Mouse (Mus musculus) forebrain, embryonic 14.5 days (tissue): ENCODE measurements around the gene H60c. TPM values are rescaled to one million over a fixed set of nuclear protein-coding genes. Genes with fewer than 3 reads are reported as not detected.
"Not testable (repeated sequence)": the region's sequence is repeated elsewhere in the genome, so short reads cannot be mapped to it uniquely, and the experiment has no call there.

Source experiments
- ATAC-seq: fragments of 200-750 bp; cut with Nextera tagmentation; 2 replicates; pipeline ENCODE4 v1.8.0; 2017; ENCODE audit warnings: mild to moderate bottlenecking, moderate library complexity
- DNase-seq: peaks from one replicate; pipeline ENCODE4 v3.0.0-alpha.2; 2015; ENCODE audit warnings: low spot score
- H3K27ac ChIP-seq: fragments of 300-500 bp; sonication (generic); 2 replicates; pipeline ENCODE4 v1.5.1; 2014; ENCODE audit warnings: low read depth, mild to moderate bottlenecking, control low read depth, low read length, moderate library complexity
- H3K27me3 ChIP-seq: fragments of 300-500 bp; sonication (generic); replicated peaks from 2 replicates; pipeline ENCODE4 v1.6.1; 2014; ENCODE audit warnings: low read length, control low read depth, mixed read lengths; ENCODE audit not compliant: control insufficient read depth, insufficient read depth
- H3K36me3 ChIP-seq: fragments of 300-500 bp; sonication (generic); 2 replicates; pipeline ENCODE4 v1.6.1; 2014; ENCODE audit warnings: low read length, control low read depth; ENCODE audit not compliant: control insufficient read depth, insufficient read depth
- H3K4me1 ChIP-seq: fragments of 300-500 bp; sonication (generic); 2 replicates; pipeline ENCODE4 v1.6.1; 2014; ENCODE audit warnings: antibody characterized with exemption, low read length, control low read depth; ENCODE audit not compliant: control insufficient read depth, insufficient read depth
- H3K4me2 ChIP-seq: fragments of 300-500 bp; sonication (generic); 2 replicates; pipeline ENCODE4 v1.6.1; 2014; ENCODE audit warnings: mild to moderate bottlenecking, control low read depth, low read length
- H3K4me3 ChIP-seq: fragments of 300-500 bp; sonication (generic); 2 replicates; pipeline ENCODE4 v1.5.1; 2014; ENCODE audit warnings: low read depth, low read length, control low read depth
- H3K9ac ChIP-seq: fragments of 300-500 bp; sonication (generic); 2 replicates; pipeline ENCODE4 v1.6.1; 2014; ENCODE audit warnings: mild to moderate bottlenecking, low read length, control low read depth, moderate library complexity
- H3K9me3 ChIP-seq: fragments of 300-500 bp; sonication (generic); replicated peaks from 2 replicates; pipeline ENCODE4 v1.6.1; 2016; ENCODE audit warnings: low read length, control low read depth, mixed read lengths; ENCODE audit not compliant: control insufficient read depth
- WGBS: fragments of 180-500 bp; shearing (Covaris S2); extraction: QIAGEN DNeasy Blood & Tissue Kit; methylation state at CpG from one replicate; pipeline ENCODE4 v1.1.7; 2014; 5-methylcytosine and 5-hydroxymethylcytosine counted together
- polyA plus RNA-seq: library from polyadenylated mRNA; unstranded; fragments of >200 nt; fragmentation: Nextera tagmentation; extraction: Ambion mirVana; gene quantifications from 2 replicates; pipeline ENCODE4 v1.2.1, GENCODE M21; 2014

The H60c gene
- polyA plus RNA-seq, 1 experiment from 2014 or later: not detected

- DNase-seq (no peak), ATAC-seq (no peak)
- no peak overlapping the region for H3K27ac ChIP-seq
- WGBS: 93% methylated on average over 2 of the region's 2 CpGs
- H3K9ac ChIP-seq: no peak overlapping the region
- H3K36me3 ChIP-seq: no peaks in the 10 kb centered on the region
- H3K4me2 ChIP-seq: no peak overlapping the region
- H3K4me1 ChIP-seq: no peaks in the 10 kb centered on the region
- H3K9me3 ChIP-seq: no peaks in the 10 kb centered on the region
- H3K27me3 ChIP-seq: no peaks in the 10 kb centered on the region
- no peak overlapping the region for H3K4me3 ChIP-seq
Measured at GRCm38 (mm10) chr10:3262784-3263183, 4.8 kb downstream of the H60c start.

GRCm38 (mm10) chr10:3257391-3257790 lies 10.2 kb downstream of the H60c start:
- ATAC-seq (no peak), DNase-seq (no peak)
- Histone ChIP-seq H3K36me3 (no peaks in the 10 kb centered on the region), H3K9me3 (peaks cover 3% of the 10 kb centered on the region; the same call in 1 of the 2 replicates), H3K4me2 (no peak overlapping the region), H3K9ac (no peak overlapping the region), H3K4me3 (no peak overlapping the region), H3K27me3 (no peaks in the 10 kb centered on the region), H3K27ac (no peak overlapping the region), H3K4me1 (no peaks in the 10 kb centered on the region)
- 91% methylated on average over 3 of the region's 3 CpGs for WGBS

GRCm38 (mm10) chr10:3238436-3238835 lies 29.1 kb downstream of the H60c start:
- DNase-seq, H3K9me3 ChIP-seq, H3K9ac ChIP-seq, H3K4me1 ChIP-seq, H3K4me3 ChIP-seq, H3K4me2 ChIP-seq, H3K36me3 ChIP-seq, H3K27ac ChIP-seq, ATAC-seq, H3K27me3 ChIP-seq: not testable (repeated sequence)
- WGBS: 85% methylated on average over 5 of the region's 5 CpGs

- H3K36me3 ChIP-seq: no peaks in the 10 kb centered on the region
- H3K9me3 ChIP-seq: no peaks in the 10 kb centered on the region
- no peaks in the 10 kb centered on the region for H3K27me3 ChIP-seq
- WGBS: 72% methylated on average over 5 of the region's 5 CpGs
- H3K27ac ChIP-seq: no peak overlapping the region
- H3K9ac ChIP-seq: no peak overlapping the region
- ATAC-seq (no peak), DNase-seq (no peak)
- H3K4me2 ChIP-seq: no peak overlapping the region
- no peak overlapping the region for H3K4me3 ChIP-seq
- H3K4me1 ChIP-seq: no peaks in the 10 kb centered on the region
Measured at GRCm38 (mm10) chr10:3236638-3237270, 30.8 kb downstream of the H60c start.

- ATAC-seq: no peak
- WGBS: 78% methylated on average over 2 of the region's 2 CpGs
- Histone ChIP-seq H3K9ac (no peak overlapping the region), H3K4me3 (no peak overlapping the region), H3K4me1 (no peaks in the 10 kb centered on the region), H3K4me2 (no peak overlapping the region), H3K27ac (no peak overlapping the region), H3K27me3 (no peaks in the 10 kb centered on the region), H3K9me3 (0 out of 2 replicates have a peak, but pooled peaks cover 2% of the 10 kb centered on the region), H3K36me3 (no peaks in the 10 kb centered on the region)
- no peak for DNase-seq
Measured at GRCm38 (mm10) chr10:3228447-3229195, 39.0 kb downstream of the H60c start.

Other genes starting within 250 kb of the H60c start
- 46.0 and 62.9 TPM in 2 replicates for gene Ppp1r14c, start 98.3 kb upstream of the H60c start, polyA plus RNA-seq